Mouse (Mus musculus): ENCODE measurements around the gene Mcfd2. TPM values are rescaled to one million over a fixed set of nuclear protein-coding genes. Genes with fewer than 3 reads are reported as not detected.
A peak's percentile ranks its signal among the peaks of the same experiment; 100 is the strongest.

The Mcfd2 gene
- polyA plus RNA-seq (2014; fragmentation: Nextera tagmentation; extraction: Ambion mirVana) = 81.3 and 85.8 TPM in 2 replicates

DNA sequence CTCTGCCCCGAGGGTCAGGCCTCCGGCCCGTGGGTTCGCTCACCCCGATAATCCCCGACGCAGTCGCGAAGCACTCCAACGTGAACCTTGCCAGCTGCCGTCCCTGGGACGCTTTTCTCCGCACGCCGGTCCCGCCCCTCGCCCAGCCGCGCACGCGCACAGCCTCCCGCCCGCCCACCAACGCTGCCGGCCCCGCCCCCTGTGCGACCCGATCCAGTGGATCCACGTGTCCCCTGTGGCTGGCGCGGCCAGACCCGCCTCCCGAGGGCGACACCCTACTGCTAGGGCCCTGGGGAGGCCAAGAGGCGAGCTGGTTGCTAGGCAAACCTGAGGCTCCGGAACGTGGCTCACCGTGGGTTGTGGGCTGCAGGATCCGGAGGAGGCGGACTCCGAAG, at the start of gene Mcfd2:
TSS of gene Mcfd2 (minus strand) at position 144 of the 395 bp plus-strand sequence.
- under 1% methylated on average over 41 of the region's 41 CpGs for WGBS

DNA sequence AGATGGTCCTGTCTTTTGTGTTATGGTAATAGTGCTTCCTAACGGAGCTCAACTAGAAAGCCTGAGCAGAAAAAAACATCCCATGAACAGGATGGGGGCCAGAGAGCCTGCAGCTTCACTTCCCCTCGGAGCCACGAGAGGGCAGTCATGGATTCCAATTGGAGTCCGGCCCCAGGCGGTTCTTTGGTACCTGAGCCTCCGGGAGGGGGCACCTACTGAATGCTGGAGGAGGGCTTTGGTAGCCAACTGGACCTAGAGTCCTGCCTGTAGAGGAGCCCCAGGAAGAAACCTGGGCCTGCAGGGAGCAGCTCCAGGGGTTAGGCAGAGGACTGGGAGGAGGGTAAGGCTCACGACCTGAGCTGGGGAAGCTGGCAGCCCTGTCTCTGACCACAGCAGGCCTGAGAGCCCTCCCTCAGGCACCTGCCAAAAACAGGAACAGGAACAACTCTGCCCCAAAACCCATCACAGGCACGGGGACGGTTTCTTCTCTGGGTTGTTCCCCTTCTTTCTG, 49.3 kb upstream of the Mcfd2 start:
- ATAC-seq (ENCODE audit: insufficient number of reproducible peaks, insufficient read depth, low FRiP score, low read depth) = peak; percentile 28; the same call in 1 of the 2 replicates
- no peaks in the 10 kb centered on the region for H3K9me3 ChIP-seq (ENCODE audit: control insufficient read depth, low read length)
- no peak overlapping the region for H3K27ac ChIP-seq (replicated peaks in 1 of 2; ENCODE audit: control insufficient read depth in 1 of 2, insufficient read depth in 1 of 2, low read depth in 2 of 2, low read length in 2 of 2)
- 7% methylated on average over 9 of the region's 9 CpGs for WGBS
- no peak overlapping the region for H3K9ac ChIP-seq (ENCODE audit: low read length)
- H3K36me3 ChIP-seq (ENCODE audit: control insufficient read depth, insufficient read depth, low read length) = no peaks in the 10 kb centered on the region
- H3K27me3 ChIP-seq (ENCODE audit: control insufficient read depth, insufficient read depth, low read length) = no peaks in the 10 kb centered on the region
- 0 out of 2 replicates have a peak overlapping the region, but pooled peaks have one; percentile 26 for H3K4me2 ChIP-seq (ENCODE audit: low read length)
- peaks cover 8 to 14% of the 10 kb centered on the region in 2 experiments; a peak in 3 of 4 replicates for H3K4me1 ChIP-seq (ENCODE audit: control insufficient read depth in 2 of 2, insufficient read depth in 2 of 2, low read length in 2 of 2)
- H3K4me3 ChIP-seq (ENCODE audit: control insufficient read depth in 1 of 2, insufficient read depth in 1 of 2, low read depth in 1 of 2, low read length in 2 of 2) = no peak overlapping the region

More for the DNA sequence above, at the start of gene Mcfd2:
- Histone ChIP-seq H3K27ac (replicated peaks in 1 of 2; ENCODE audit: control insufficient read depth in 1 of 2, insufficient read depth in 1 of 2, low read depth in 2 of 2, low read length in 2 of 2) (peak within 1 kb of the TSS; percentile 28 to 65), H3K4me2 (ENCODE audit: low read length) (peak within 1 kb of the TSS; percentile 86), H3K27me3 (ENCODE audit: control insufficient read depth, insufficient read depth, low read length) (no peaks in the 10 kb centered on the region), H3K4me3 (ENCODE audit: control insufficient read depth in 1 of 2, insufficient read depth in 1 of 2, low read depth in 1 of 2, low read length in 2 of 2) (peak within 1 kb of the TSS; percentile 89 to 96), H3K9ac (ENCODE audit: low read length) (peak within 1 kb of the TSS; percentile 98), H3K36me3 (ENCODE audit: control insufficient read depth, insufficient read depth, low read length) (no peaks in the 10 kb centered on the region; the same call in 1 of the 2 replicates), H3K9me3 (ENCODE audit: control insufficient read depth, low read length) (0 out of 2 replicates have a peak, but pooled peaks cover 6% of the 10 kb centered on the region), H3K4me1 (ENCODE audit: control insufficient read depth in 2 of 2, insufficient read depth in 2 of 2, low read length in 2 of 2) (peaks cover 5 to 13% of the 10 kb centered on the region in 2 experiments)
- peak; percentile 91 for ATAC-seq (ENCODE audit: insufficient number of reproducible peaks, insufficient read depth, low FRiP score, low read depth)

DNA sequence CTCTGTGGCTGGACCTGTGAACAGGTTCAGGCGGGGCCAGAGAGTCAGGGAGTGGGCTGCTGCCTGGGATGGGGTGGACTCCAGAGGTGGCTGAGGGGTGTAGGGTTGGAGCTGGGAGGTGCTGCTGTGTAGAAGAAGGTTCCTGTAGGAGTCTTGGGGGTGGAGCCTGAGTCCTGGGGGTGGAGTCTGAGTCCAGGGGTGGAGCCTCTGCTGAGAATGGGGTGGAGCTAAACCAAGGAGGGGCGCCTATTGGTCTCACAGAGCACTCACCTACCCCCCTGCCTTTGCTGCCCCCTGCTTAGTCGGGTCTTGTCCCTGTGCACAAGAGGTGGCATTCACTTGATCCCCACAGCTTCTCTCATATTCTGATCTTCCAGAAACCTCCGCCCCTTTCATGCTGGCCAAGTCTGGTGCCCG, 48.8 kb upstream of the Mcfd2 start:
- 66% methylated on average over 5 of the region's 5 CpGs for WGBS
- H3K9ac ChIP-seq (ENCODE audit: low read length) = no peak overlapping the region
- no peak overlapping the region for H3K4me2 ChIP-seq (ENCODE audit: low read length)
- H3K4me3 ChIP-seq (ENCODE audit: control insufficient read depth in 1 of 2, insufficient read depth in 1 of 2, low read depth in 1 of 2, low read length in 2 of 2) = no peak overlapping the region
- H3K27me3 ChIP-seq (ENCODE audit: control insufficient read depth, insufficient read depth, low read length) = no peaks in the 10 kb centered on the region
- H3K27ac ChIP-seq (replicated peaks in 1 of 2; ENCODE audit: control insufficient read depth in 1 of 2, insufficient read depth in 1 of 2, low read depth in 2 of 2, low read length in 2 of 2) = no peak overlapping the region
- H3K4me1 ChIP-seq (ENCODE audit: control insufficient read depth in 2 of 2, insufficient read depth in 2 of 2, low read length in 2 of 2) = peaks cover 8 to 14% of the 10 kb centered on the region in 2 experiments; a peak in 3 of 4 replicates
- 0 out of 2 replicates have a peak, but pooled peaks have one; percentile 13 for ATAC-seq (ENCODE audit: insufficient number of reproducible peaks, insufficient read depth, low FRiP score, low read depth)
- H3K9me3 ChIP-seq (ENCODE audit: control insufficient read depth, low read length) = no peaks in the 10 kb centered on the region
- H3K36me3 ChIP-seq (ENCODE audit: control insufficient read depth, insufficient read depth, low read length) = no peaks in the 10 kb centered on the region

DNA sequence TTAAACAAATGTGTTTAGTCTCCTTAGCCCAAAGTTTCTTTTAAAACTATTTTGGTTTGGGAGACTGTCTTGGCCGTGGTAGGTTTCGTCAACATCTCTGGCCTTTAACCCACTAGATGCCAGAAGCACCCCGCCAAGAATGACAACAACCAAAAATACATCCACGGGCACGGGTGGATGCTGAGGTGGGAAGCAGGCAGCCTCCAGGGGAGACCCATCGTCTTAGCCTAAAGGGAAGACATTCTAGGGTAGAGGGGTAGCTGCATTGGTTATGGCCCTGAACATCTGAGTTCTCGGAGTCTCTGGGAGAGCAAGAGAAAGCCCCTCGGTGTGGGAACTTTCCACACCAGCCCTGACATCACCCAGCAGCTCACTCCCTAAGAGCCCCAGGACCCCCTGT, 48.4 kb upstream of the Mcfd2 start:
- no peaks in the 10 kb centered on the region for H3K36me3 ChIP-seq (ENCODE audit: control insufficient read depth, insufficient read depth, low read length)

DNA sequence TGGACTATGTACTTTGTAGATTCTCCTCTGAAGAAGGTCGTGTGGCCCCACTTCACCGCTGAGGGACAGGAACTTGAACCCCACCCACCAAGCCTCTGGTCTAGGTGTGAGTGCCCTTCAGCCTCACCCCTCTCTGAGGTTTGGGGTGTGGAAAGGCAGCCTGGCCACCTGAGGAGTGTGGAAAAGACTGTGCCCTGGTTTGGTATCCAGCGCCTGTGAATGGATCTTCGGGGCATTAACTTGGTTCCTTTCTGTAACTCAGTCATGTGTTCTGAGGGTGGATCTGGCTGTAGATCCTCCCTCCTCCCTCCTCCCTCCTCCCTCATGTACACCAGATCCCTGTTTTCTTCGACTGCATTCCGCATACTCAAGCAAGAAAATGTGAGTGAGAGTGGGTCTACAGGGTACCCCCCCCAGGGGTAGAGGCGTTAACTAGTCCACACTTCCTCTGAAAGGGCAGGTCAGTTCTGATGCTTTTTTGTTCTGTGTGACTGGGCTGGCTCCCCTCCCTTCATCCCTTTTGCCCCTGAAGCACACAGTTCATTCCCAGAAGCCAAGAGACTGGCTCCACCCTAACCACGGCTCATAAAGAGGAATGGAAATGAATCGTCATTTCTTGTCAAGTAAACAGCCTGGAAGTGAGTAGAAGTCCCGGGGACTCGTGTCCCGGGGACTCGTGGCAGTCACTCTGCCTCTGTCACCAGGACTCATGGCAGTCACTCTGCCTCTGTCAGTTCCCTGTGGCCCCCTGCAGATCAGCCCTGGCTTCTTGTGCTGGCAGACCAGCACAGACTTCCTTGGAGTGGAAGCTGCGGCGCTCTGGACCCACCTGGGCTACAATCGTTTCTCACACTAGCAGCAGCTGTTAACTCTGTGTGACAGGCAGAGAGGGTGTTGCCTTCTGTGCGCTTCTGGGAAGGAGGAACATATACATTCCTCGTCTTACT, 47.5 kb upstream of the Mcfd2 start:
- no peak for ATAC-seq (ENCODE audit: insufficient number of reproducible peaks, insufficient read depth, low FRiP score, low read depth)
- 34% methylated on average over 18 of the region's 18 CpGs for WGBS
- H3K27ac ChIP-seq (replicated peaks in 1 of 2; ENCODE audit: control insufficient read depth in 1 of 2, insufficient read depth in 1 of 2, low read depth in 2 of 2, low read length in 2 of 2) = no peak overlapping the region
- H3K4me2 ChIP-seq (ENCODE audit: low read length) = 0 out of 2 replicates have a peak overlapping the region, but pooled peaks have one; percentile 18
- peaks cover 8 to 14% of the 10 kb centered on the region in 2 experiments; a peak in 3 of 4 replicates for H3K4me1 ChIP-seq (ENCODE audit: control insufficient read depth in 2 of 2, insufficient read depth in 2 of 2, low read length in 2 of 2)
- no peaks in the 10 kb centered on the region for H3K27me3 ChIP-seq (ENCODE audit: control insufficient read depth, insufficient read depth, low read length)
- no peak overlapping the region for H3K4me3 ChIP-seq (ENCODE audit: control insufficient read depth in 1 of 2, insufficient read depth in 1 of 2, low read depth in 1 of 2, low read length in 2 of 2)
- H3K9me3 ChIP-seq (ENCODE audit: control insufficient read depth, low read length) = no peaks in the 10 kb centered on the region
- H3K9ac ChIP-seq (ENCODE audit: low read length) = no peak overlapping the region
- no peaks in the 10 kb centered on the region for H3K36me3 ChIP-seq (ENCODE audit: control insufficient read depth, insufficient read depth, low read length)

More for the DNA sequence above, 48.4 kb upstream of the Mcfd2 start:
- H3K9me3 ChIP-seq (ENCODE audit: control insufficient read depth, low read length) = no peaks in the 10 kb centered on the region
- no peak overlapping the region for H3K27ac ChIP-seq (replicated peaks in 1 of 2; ENCODE audit: control insufficient read depth in 1 of 2, insufficient read depth in 1 of 2, low read depth in 2 of 2, low read length in 2 of 2)
- WGBS = 73% methylated on average over 8 of the region's 8 CpGs
- no peak overlapping the region for H3K4me3 ChIP-seq (ENCODE audit: control insufficient read depth in 1 of 2, insufficient read depth in 1 of 2, low read depth in 1 of 2, low read length in 2 of 2)
- H3K9ac ChIP-seq (ENCODE audit: low read length) = no peak overlapping the region
- H3K4me1 ChIP-seq (ENCODE audit: control insufficient read depth in 2 of 2, insufficient read depth in 2 of 2, low read length in 2 of 2) = peaks cover 8 to 14% of the 10 kb centered on the region in 2 experiments; a peak in 3 of 4 replicates
- no peak overlapping the region for H3K4me2 ChIP-seq (ENCODE audit: low read length)
- no peak for ATAC-seq (ENCODE audit: insufficient number of reproducible peaks, insufficient read depth, low FRiP score, low read depth)
- no peaks in the 10 kb centered on the region for H3K27me3 ChIP-seq (ENCODE audit: control insufficient read depth, insufficient read depth, low read length)

DNA sequence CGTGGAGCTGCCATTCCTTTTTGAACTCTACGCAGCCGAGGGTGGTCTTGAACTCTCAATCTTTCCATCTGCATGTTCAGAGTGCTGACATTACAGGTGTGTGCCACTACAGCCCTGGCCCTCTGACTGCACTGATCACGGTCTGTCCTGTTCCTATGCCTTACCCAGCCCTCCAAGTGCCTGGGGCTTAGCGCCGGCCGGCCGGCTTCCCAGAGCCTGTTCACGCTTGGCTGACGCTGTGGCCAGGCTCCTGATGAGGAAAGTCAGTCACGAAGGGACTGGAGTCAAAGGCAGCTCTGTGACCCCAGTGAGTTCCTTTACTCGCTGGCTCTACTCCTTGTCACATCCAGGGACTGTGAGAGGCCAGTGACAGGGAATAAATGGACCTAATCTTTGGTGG, 46.6 kb upstream of the Mcfd2 start:
- 31% methylated on average over 12 of the region's 12 CpGs for WGBS
- Histone ChIP-seq H3K4me2 (ENCODE audit: low read length) (no peak overlapping the region), H3K4me1 (ENCODE audit: control insufficient read depth in 2 of 2, insufficient read depth in 2 of 2, low read length in 2 of 2) (peaks cover 8 to 14% of the 10 kb centered on the region in 2 experiments; a peak in 3 of 4 replicates), H3K4me3 (ENCODE audit: control insufficient read depth in 1 of 2, insufficient read depth in 1 of 2, low read depth in 1 of 2, low read length in 2 of 2) (no peak overlapping the region), H3K9me3 (ENCODE audit: control insufficient read depth, low read length) (no peaks in the 10 kb centered on the region), H3K9ac (ENCODE audit: low read length) (no peak overlapping the region), H3K27ac (replicated peaks in 1 of 2; ENCODE audit: control insufficient read depth in 1 of 2, insufficient read depth in 1 of 2, low read depth in 2 of 2, low read length in 2 of 2) (no peak overlapping the region), H3K36me3 (ENCODE audit: control insufficient read depth, insufficient read depth, low read length) (no peaks in the 10 kb centered on the region), H3K27me3 (ENCODE audit: control insufficient read depth, insufficient read depth, low read length) (no peaks in the 10 kb centered on the region)
- ATAC-seq (ENCODE audit: insufficient number of reproducible peaks, insufficient read depth, low FRiP score, low read depth) = no peak

DNA sequence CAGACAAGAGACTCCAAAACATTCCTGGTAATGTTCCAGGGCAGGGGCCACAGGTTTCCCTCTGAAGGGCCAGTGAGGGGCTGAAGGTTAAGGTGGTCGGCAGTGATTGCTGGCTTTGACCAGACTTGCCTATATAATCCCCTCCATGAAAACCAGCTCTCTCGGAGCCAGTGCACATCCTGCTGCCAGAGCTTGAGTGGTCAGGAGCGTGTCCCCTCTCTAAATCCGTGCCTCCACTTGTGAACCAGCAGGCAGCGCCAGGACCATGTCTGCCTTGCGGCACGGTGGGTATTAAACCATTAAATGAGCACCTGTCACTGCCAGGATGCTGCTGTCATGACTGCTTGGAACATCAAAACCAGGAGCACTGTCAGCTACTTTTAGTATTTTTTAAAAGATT, 44.8 kb upstream of the Mcfd2 start:
- H3K27me3 ChIP-seq (ENCODE audit: control insufficient read depth, insufficient read depth, low read length) = no peaks in the 10 kb centered on the region
- no peaks in the 10 kb centered on the region for H3K9me3 ChIP-seq (ENCODE audit: control insufficient read depth, low read length)
- H3K36me3 ChIP-seq (ENCODE audit: control insufficient read depth, insufficient read depth, low read length) = no peaks in the 10 kb centered on the region
- peaks cover 8 to 13% of the 10 kb centered on the region in 2 experiments; a peak in 3 of 4 replicates for H3K4me1 ChIP-seq (ENCODE audit: control insufficient read depth in 2 of 2, insufficient read depth in 2 of 2, low read length in 2 of 2)
- no peak overlapping the region for H3K4me2 ChIP-seq (ENCODE audit: low read length)
- no peak for ATAC-seq (ENCODE audit: insufficient number of reproducible peaks, insufficient read depth, low FRiP score, low read depth)
- no peak overlapping the region for H3K4me3 ChIP-seq (ENCODE audit: control insufficient read depth in 1 of 2, insufficient read depth in 1 of 2, low read depth in 1 of 2, low read length in 2 of 2)
- WGBS = 82% methylated on average over 7 of the region's 7 CpGs
- no peak overlapping the region for H3K27ac ChIP-seq (replicated peaks in 1 of 2; ENCODE audit: control insufficient read depth in 1 of 2, insufficient read depth in 1 of 2, low read depth in 2 of 2, low read length in 2 of 2)
- H3K9ac ChIP-seq (ENCODE audit: low read length) = no peak overlapping the region
